Mouse (Mus musculus): Measurements from ENCODE around the gene Gm10024. TPM values are rescaled to one million over a fixed set of nuclear protein-coding genes. Genes with fewer than 3 reads are reported as not detected.
"Not testable (repeated sequence)": the region's sequence is repeated elsewhere in the genome, so short reads cannot be mapped to it uniquely, and the experiment has no call there.

Gm10024 gene
- total RNA-seq (2014; fragmentation: Nextera tagmentation) (not detected in 2 replicates), total RNA-seq (2017) (not detected in 2 replicates)

- ATAC-seq (replicated peaks; ENCODE audit: poor library complexity, severe bottlenecking) = not testable (repeated sequence)
Observed at GRCm38 (mm10) chr10:77711157-77711556, at the start of gene Gm10024. Gene Gm10024 (plus strand): TSS chr10:77711457.

GRCm38 (mm10) chr10:77663949-77664665 lies 47.1 kb upstream of the Gm10024 start:
- ATAC-seq (replicated peaks; ENCODE audit: poor library complexity, severe bottlenecking) = peak; percentile 43; the same call in 1 of the 2 replicates

DNA sequence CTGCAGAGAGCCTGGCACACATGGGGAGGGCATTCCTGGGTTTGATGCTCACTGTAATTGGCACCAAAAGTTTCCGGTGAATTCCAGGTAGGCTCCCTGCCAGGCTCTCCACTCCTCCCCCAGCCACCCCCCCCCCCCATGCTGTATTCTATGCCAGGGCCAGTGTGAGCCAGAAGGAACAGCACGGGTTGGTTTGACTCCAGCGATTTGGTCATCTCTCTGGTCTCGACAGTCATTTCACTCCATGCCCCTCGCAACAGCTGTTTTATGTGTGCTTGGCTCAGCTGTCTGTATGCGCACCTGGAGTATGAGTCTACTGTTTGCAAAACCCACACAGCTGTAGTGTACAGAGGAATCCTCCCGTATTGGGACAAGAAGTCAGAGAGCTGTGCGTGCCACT lies 44.9 kb upstream of the Gm10024 start:
- ATAC-seq (replicated peaks; ENCODE audit: poor library complexity, severe bottlenecking) = no peak

GRCm38 (mm10) chr10:77667402-77667801 lies 43.9 kb upstream of the Gm10024 start:
- no peak for ATAC-seq (replicated peaks; ENCODE audit: poor library complexity, severe bottlenecking)

- no peak for ATAC-seq (replicated peaks; ENCODE audit: poor library complexity, severe bottlenecking)
Observed at GRCm38 (mm10) chr10:77670710-77671109, 40.5 kb upstream of the Gm10024 start.

DNA sequence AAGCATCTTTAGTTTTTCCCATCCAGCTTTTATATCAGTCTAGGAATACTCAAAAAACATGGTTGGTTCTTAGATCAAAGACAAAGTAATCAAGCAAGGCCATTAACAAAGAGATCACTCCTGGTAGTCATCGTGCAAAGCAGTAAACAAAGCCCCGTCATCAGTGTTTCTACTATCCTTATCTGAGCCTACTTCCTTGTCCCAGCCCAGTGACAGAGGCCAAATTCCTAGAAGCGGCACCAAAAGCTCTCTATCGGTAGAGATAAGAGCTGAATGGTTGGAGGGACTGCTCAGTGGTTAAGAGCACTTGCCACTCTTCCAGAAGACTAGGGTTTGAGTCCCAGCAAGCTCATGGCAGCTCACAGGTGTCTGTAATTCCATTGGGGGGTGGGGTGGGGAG lies 39.7 kb upstream of the Gm10024 start:
- ATAC-seq (replicated peaks; ENCODE audit: poor library complexity, severe bottlenecking) = no peak

DNA sequence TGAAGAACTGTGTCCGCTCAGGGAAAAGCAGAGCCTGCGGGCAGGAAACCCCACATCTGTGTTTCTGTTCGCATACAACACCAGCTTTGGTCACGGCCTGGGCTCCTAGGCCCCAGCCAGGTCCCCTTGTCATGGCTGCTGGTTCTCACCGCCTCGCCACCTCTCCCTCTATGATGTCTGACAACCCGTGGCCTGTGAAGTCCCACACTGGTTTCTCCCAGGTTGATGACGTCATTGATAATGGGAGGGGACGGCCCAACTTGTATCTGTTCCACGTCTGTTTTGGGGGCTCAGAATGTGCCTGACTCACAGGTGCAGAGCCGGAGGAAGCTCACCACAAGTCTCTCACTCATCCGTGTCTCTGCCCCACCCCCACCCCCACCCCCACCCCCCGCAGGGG lies 37.5 kb upstream of the Gm10024 start:
- no peak for ATAC-seq (replicated peaks; ENCODE audit: poor library complexity, severe bottlenecking)

DNA sequence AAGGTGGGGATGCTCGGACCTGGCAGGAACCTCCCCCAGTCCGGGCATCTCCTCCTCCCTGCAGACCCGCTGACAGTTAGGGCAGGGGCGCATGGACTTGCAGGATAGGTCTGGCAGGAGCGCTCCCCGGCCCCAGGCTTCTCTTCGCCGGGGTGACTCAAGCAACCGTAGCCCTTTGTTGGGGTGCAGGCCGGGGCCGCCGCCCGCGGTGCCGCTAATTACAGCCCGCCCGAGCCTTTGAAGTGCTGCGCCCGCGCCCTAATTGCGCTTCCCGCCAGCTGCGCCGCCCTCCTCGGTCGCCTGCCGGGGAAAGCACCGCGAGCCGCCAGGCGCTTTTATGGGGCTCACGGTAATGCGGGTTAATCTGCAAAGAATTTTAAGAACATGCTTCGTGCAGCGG lies 33.7 kb upstream of the Gm10024 start:
- no peak; the same call in 1 of the 2 replicates for ATAC-seq (replicated peaks; ENCODE audit: poor library complexity, severe bottlenecking)

GRCm38 (mm10) chr10:77682994-77683393 lies 28.3 kb upstream of the Gm10024 start:
- ATAC-seq (replicated peaks; ENCODE audit: poor library complexity, severe bottlenecking) = no peak

DNA sequence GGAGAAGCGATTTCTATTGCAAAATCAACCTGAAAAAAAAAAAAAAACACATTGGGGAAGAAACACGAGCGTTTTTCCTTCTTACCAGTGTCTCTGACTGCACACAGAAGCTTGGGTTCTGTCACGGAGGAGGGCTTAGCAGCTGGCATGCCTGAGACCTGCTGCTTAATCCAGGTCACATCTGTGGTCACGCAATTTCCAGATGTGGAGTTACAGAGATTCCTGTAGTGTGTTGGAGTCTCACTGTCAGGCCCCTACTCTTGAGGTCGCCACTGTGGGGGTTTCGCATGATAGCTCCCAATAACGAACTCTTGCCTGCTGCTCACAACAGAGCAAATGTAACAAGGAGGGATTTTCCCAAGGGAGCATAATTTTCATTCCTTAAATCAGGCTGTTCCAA lies 27.1 kb upstream of the Gm10024 start:
- ATAC-seq (replicated peaks; ENCODE audit: poor library complexity, severe bottlenecking) = no peak

DNA sequence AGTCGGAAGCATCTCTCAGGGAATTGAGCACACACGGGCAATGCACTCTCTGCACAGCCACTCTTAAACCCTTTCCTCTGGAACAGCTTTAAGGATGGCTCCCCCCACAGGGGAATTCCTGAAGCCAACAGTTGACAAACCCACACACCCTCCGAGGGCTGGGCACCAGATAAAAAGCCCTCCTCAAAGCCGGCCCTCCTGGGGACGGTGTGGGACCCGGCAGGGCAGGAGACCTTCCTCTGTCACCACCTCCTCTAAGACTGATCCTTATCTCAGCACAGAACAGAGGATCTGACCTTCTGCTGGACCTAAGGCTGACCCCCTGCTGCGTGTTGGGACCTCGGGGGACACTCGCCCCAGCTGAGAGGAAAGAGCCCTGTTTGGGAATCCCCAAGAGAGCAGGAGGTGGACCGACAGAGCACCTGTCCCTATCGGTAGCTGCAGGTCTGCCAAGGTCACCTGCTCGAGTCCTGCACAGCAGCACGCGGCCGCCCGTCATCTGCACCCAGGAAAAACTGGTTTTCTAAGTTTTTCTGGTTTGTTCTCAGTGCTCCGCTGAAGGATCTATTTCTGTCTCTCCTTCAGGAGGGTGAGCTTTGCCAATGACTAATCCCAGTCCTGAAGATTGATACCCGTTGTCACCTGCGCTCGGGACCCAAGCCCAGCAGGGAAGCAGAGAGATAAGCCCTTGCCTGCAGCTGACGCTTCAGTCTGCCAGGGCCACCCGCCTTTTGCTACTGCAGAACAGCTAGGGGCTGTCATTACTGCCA lies 25.2 kb upstream of the Gm10024 start, which contains the start of gene Tspear:
TSS of gene Tspear (plus strand) at position 675 of the 770 bp plus-strand sequence.
- no peak for ATAC-seq (replicated peaks; ENCODE audit: poor library complexity, severe bottlenecking)

- no peak for ATAC-seq (replicated peaks; ENCODE audit: poor library complexity, severe bottlenecking)
Observed at GRCm38 (mm10) chr10:77687021-77687420, 24.2 kb upstream of the Gm10024 start.

GRCm38 (mm10) chr10:77690356-77690807 lies 20.9 kb upstream of the Gm10024 start, which contains the start of gene Gm19402:
Gene Gm19402 (minus strand): TSS chr10:77690757.
- ATAC-seq (replicated peaks; ENCODE audit: poor library complexity, severe bottlenecking) = not testable (repeated sequence)

- no peak for ATAC-seq (replicated peaks; ENCODE audit: poor library complexity, severe bottlenecking)
Observed at GRCm38 (mm10) chr10:77697133-77697532, 14.1 kb upstream of the Gm10024 start, which contains the start of gene Gm9508. Gene Gm9508 (minus strand): TSS chr10:77697233.

GRCm38 (mm10) chr10:77706326-77706725 lies 4.9 kb upstream of the Gm10024 start, which contains the start of gene Gm10272:
Gene Gm10272 (plus strand): TSS chr10:77706626.
- no peak for ATAC-seq (replicated peaks; ENCODE audit: poor library complexity, severe bottlenecking)

- no peak for ATAC-seq (replicated peaks; ENCODE audit: poor library complexity, severe bottlenecking)
Observed at GRCm38 (mm10) chr10:77709831-77710230, 1.4 kb upstream of the Gm10024 start.

- ATAC-seq (replicated peaks; ENCODE audit: poor library complexity, severe bottlenecking) = no peak
Observed at GRCm38 (mm10) chr10:77713734-77714133, 2.5 kb downstream of the Gm10024 start.

DNA sequence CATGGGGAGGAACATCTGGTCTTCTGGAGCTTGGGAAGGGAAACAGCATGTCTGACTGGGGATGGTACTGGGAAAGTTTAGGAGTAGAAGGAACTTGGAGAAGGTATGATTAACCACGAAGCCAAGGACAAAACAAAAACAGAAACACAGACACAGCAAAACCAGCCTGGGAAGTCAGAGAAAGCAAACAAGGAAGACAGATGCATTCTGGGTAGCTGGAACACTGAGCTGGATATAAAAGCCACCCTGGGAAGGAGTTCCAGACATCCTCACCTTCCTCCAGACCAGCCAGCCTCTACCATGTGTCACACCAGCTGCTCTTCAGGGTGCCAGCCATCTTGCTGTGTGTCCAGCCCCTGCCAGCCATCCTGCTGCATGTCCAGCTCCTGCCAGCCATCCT lies 4.2 kb downstream of the Gm10024 start, which contains the start of gene Gm10142:
TSS of gene Gm10142 (plus strand) at position 301 of the 400 bp plus-strand sequence.
- no peak for ATAC-seq (replicated peaks; ENCODE audit: poor library complexity, severe bottlenecking)

DNA sequence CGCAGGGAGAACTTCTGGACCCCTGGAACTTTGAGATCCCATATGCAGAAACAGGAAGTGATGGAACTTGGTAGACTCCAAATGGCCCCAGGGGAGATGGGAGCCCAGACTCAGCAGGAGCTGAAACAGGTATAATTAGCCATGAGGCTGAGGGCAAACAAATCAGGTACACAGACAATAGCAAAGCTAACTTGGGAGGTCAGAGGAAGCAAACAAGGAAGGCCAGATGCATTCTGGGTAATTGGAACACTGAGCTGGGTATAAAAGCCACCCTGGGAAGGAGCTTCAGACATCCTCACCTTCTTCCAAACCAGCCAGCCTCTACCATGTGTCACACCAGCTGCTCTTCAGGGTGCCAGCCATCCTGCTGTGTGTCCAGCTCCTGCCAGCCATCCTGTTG lies 9.0 kb downstream of the Gm10024 start, which contains the start of gene Krtap12-1:
TSS of gene Krtap12-1 (plus strand) at position 301 of the 400 bp plus-strand sequence.
- not testable (repeated sequence) for ATAC-seq (replicated peaks; ENCODE audit: poor library complexity, severe bottlenecking)

- no peak for ATAC-seq (replicated peaks; ENCODE audit: poor library complexity, severe bottlenecking)
Observed at GRCm38 (mm10) chr10:77724855-77725254, 13.6 kb downstream of the Gm10024 start.

- no peak for ATAC-seq (replicated peaks; ENCODE audit: poor library complexity, severe bottlenecking)
Observed at GRCm38 (mm10) chr10:77726186-77726585, 14.9 kb downstream of the Gm10024 start, which contains the start of gene Gm10100. Gene Gm10100 (plus strand): TSS chr10:77726486.
